Mouse (Mus musculus) small intestine, adult 2 months (tissue): ENCODE results near the gene Calr4.

Source experiments
- CTCF ChIP-seq: fragments of 200-500 bp; IDR thresholded peaks from 2 replicates; pipeline ENCODE4 v1.5.1; 2012; ENCODE audit warnings: low read depth, mild to moderate bottlenecking, control low read depth, inconsistent platforms, low read length, moderate library complexity, mixed read lengths; ENCODE audit not compliant: insufficient replicate concordance, insufficient read length; ENCODE audit errors: extremely low read depth
- POLR2A ChIP-seq: fragments of 200-500 bp; IDR thresholded peaks from 2 replicates; pipeline ENCODE4 v1.6.1; 2012; ENCODE audit warnings: low read depth, mild to moderate bottlenecking, control low read depth, inconsistent platforms, low read length, moderate library complexity

GRCm38 (mm10) chr4:109255727-109256417 lies 21.6 kb downstream of the Calr4 start:
- no peak for TF ChIP-seq CTCF
- no peak for TF ChIP-seq POLR2A
